Mouse (Mus musculus) midbrain, postnatal 0 days (tissue): ENCODE measurements around the gene Kcnip2. TPM values are rescaled to one million over a fixed set of nuclear protein-coding genes. Genes with fewer than 3 reads are reported as not detected.
A peak's percentile ranks its signal among the peaks of the same experiment; 100 is the strongest.

ENCODE experiments used
- ATAC-seq: fragments of 200-750 bp; cut with Nextera tagmentation; 2 replicates; pipeline ENCODE4 v1.8.0; 2017; ENCODE audit warnings: moderate number of reproducible peaks, mild to moderate bottlenecking, moderate TSS enrichment, moderate library complexity; ENCODE audit not compliant: low FRiP score
- DNase-seq: peaks from one replicate; pipeline ENCODE4 v3.0.0-alpha.2; 2015; ENCODE audit warnings: low spot score
- H3K27ac ChIP-seq: fragments of 300-500 bp; sonication (generic); 2 replicates; pipeline ENCODE4 v1.5.1; 2014; ENCODE audit warnings: low read depth, mild to moderate bottlenecking, low read length, mixed read lengths
- H3K27me3 ChIP-seq: fragments of 300-500 bp; sonication (generic); 2 replicates; pipeline ENCODE4 v1.6.1; 2014; ENCODE audit warnings: low read length, control low read depth, mixed read lengths; ENCODE audit not compliant: insufficient read depth
- H3K36me3 ChIP-seq: fragments of 300-500 bp; sonication (generic); 2 replicates; pipeline ENCODE4 v1.6.1; 2014; ENCODE audit warnings: low read length, control low read depth, mixed read lengths; ENCODE audit not compliant: insufficient read depth
- H3K4me1 ChIP-seq: fragments of 300-500 bp; sonication (generic); 2 replicates; pipeline ENCODE4 v1.6.1; 2014; ENCODE audit warnings: mild to moderate bottlenecking, control low read depth, antibody characterized with exemption, low read length, mixed read lengths; ENCODE audit not compliant: insufficient read depth
- H3K4me2 ChIP-seq: fragments of 300-500 bp; sonication (generic); 2 replicates; pipeline ENCODE4 v1.6.1; 2014; ENCODE audit warnings: low read depth, mild to moderate bottlenecking, low read length, mixed read lengths; ENCODE audit not compliant: poor library complexity, severe bottlenecking
- H3K4me3 ChIP-seq: fragments of 300-500 bp; sonication (generic); 2 replicates; pipeline ENCODE4 v1.5.1; 2014; ENCODE audit warnings: low read depth, mild to moderate bottlenecking, low read length, moderate library complexity
- H3K9ac ChIP-seq: fragments of 300-500 bp; sonication (generic); replicated peaks from 2 replicates; pipeline ENCODE4 v1.6.1; 2014; ENCODE audit warnings: mild to moderate bottlenecking, low read length, moderate library complexity, mixed read lengths; ENCODE audit not compliant: poor library complexity, severe bottlenecking
- H3K9me3 ChIP-seq: fragments of 300-500 bp; sonication (generic); 2 replicates; pipeline ENCODE4 v1.6.1; 2016; ENCODE audit warnings: low read length, control low read depth
- CTCF ChIP-seq: IDR thresholded peaks from 2 replicates; pipeline ENCODE4 v1.5.1; 2016; ENCODE audit warnings: antibody characterized with exemption, mild to moderate bottlenecking
- WGBS: fragments of 180-500 bp; shearing (Covaris S2); extraction: QIAGEN DNeasy Blood & Tissue Kit; methylation state at CpG from one replicate; pipeline ENCODE4 v1.1.7; 2014; 5-methylcytosine and 5-hydroxymethylcytosine counted together
- polyA plus RNA-seq: library from polyadenylated mRNA; unstranded; fragments of >200 nt; fragmentation: Nextera tagmentation; extraction: Ambion mirVana; gene quantifications from 2 replicates; pipeline ENCODE4 v1.2.1, GENCODE M21; 2015
- total RNA-seq: library from RNA; depleted of rRNA; stranded (reverse); fragments of >200 nt; gene quantifications from 2 replicates; pipeline ENCODE4 v1.2.3, GENCODE M21; 2014; rRNA removed

Kcnip2 gene
- 13.7 and 21.2 TPM in 2 replicates for total RNA-seq
- 12.0 and 14.2 TPM in 2 replicates for polyA plus RNA-seq

GRCm38 (mm10) chr19:45815831-45816405 is at the start of gene Kcnip2:
Gene Kcnip2 (minus strand): TSS chr19:45816061.
- TF ChIP-seq CTCF: peak; percentile 63
- no peaks in the 10 kb centered on the region for H3K27me3 ChIP-seq
- H3K4me3 ChIP-seq: peak within 1 kb of the TSS; percentile 48
- peak; percentile 46 for DNase-seq
- peaks cover 6% of the 10 kb centered on the region; the same call in 1 of the 2 replicates for H3K4me1 ChIP-seq
- H3K36me3 ChIP-seq: peaks cover 5% of the 10 kb centered on the region
- no peaks in the 10 kb centered on the region for H3K9me3 ChIP-seq
- WGBS: under 1% methylated on average over 21 of the region's 29 CpGs
- ATAC-seq: peak; percentile 51
- peak within 1 kb of the TSS; percentile 95 for H3K4me2 ChIP-seq
- no peak within 1 kb of the TSS for H3K27ac ChIP-seq
- H3K9ac ChIP-seq: peak within 1 kb of the TSS; percentile 57

DNA sequence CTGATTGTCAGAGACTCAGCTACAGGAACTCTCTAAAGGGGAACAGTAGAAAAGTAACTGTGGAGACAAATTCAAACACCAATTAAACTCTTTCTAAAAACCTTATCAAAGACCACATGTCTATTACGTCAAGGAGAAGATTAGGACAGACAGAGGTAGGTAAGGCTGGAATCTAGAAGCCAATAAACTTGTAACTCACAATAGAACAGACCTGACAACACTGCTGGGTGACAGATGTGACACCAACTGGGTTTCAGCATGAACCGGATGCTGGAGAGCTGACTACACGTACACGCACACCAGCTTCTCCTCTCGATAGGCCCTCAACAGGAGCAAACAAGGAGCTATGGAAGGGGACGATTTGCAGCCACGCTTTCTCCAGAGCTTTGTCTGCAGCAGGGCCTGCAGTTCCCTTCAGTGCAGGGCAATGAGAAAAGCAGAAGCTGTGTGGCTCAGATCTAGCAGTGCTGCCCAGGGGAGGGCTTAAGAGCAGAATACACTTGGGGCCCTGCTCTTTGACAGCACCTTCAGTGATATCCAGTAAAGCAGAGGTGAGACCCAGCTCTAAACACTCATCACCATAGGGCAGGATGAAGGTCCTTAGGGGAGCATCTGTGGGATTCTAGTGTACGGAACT is 39.5 kb upstream of the Kcnip2 start:
- Histone ChIP-seq H3K27ac (no peak overlapping the region), H3K4me2 (no peak overlapping the region), H3K9me3 (no peaks in the 10 kb centered on the region), H3K4me1 (no peaks in the 10 kb centered on the region), H3K36me3 (no peaks in the 10 kb centered on the region), H3K27me3 (no peaks in the 10 kb centered on the region), H3K4me3 (no peak overlapping the region), H3K9ac (no peak overlapping the region)
- no peak for DNase-seq
- 75% methylated on average over 8 of the region's 8 CpGs for WGBS
- TF ChIP-seq CTCF: no peak
- ATAC-seq: no peak

DNA sequence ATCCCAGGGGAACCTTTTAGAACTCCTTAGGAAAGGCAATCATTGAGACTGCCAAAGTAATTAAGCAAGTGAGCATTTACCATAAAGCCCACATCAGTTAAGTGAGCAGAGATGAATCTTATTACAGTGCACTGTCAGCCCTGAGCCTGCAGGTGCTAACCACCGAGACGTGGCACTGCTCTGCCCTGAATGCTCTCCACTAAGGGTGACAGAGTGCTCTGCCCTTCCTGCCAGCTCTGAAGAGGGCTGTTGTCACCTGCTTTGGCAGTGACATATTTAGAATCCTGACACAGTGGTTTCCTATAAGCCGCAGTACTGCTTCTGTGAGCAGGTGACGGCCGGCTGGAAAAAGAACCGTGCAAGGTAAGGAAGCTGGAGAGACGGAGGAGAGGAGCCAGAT is 38.7 kb upstream of the Kcnip2 start:
- Histone ChIP-seq H3K4me3 (no peak overlapping the region), H3K27me3 (no peaks in the 10 kb centered on the region), H3K9me3 (no peaks in the 10 kb centered on the region), H3K27ac (peak overlapping the region; percentile 32; the same call in 1 of the 2 replicates), H3K4me2 (no peak overlapping the region), H3K9ac (no peak overlapping the region), H3K36me3 (no peaks in the 10 kb centered on the region), H3K4me1 (no peaks in the 10 kb centered on the region)
- 73% methylated on average over 7 of the region's 7 CpGs for WGBS
- ATAC-seq (no peak), DNase-seq (peak; percentile 37)
- TF ChIP-seq CTCF: no peak

DNA sequence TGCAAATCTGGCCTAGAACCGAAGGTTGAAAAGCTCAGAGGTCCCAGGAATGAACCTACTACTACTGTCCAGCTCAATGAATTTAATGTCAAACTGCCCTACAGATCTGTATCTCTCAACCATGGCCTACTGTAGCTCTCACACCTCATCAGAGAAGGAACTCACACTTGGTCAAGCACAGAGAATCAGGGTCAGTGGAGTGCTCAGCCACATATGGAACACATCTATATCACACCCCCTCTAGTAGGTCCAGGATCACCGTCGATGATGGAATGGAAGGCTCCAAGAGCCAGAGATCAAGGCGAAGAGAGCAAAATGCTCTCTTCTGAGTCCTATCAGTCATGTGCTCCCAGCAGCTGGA is 31.9 kb upstream of the Kcnip2 start:
- Histone ChIP-seq H3K27ac (no peak overlapping the region), H3K9ac (no peak overlapping the region), H3K4me1 (no peaks in the 10 kb centered on the region), H3K9me3 (no peaks in the 10 kb centered on the region), H3K4me2 (no peak overlapping the region), H3K4me3 (no peak overlapping the region), H3K36me3 (no peaks in the 10 kb centered on the region), H3K27me3 (no peaks in the 10 kb centered on the region)
- TF ChIP-seq CTCF: no peak
- WGBS: 87% methylated on average over 4 of the region's 4 CpGs
- DNase-seq: no peak
- no peak for ATAC-seq

DNA sequence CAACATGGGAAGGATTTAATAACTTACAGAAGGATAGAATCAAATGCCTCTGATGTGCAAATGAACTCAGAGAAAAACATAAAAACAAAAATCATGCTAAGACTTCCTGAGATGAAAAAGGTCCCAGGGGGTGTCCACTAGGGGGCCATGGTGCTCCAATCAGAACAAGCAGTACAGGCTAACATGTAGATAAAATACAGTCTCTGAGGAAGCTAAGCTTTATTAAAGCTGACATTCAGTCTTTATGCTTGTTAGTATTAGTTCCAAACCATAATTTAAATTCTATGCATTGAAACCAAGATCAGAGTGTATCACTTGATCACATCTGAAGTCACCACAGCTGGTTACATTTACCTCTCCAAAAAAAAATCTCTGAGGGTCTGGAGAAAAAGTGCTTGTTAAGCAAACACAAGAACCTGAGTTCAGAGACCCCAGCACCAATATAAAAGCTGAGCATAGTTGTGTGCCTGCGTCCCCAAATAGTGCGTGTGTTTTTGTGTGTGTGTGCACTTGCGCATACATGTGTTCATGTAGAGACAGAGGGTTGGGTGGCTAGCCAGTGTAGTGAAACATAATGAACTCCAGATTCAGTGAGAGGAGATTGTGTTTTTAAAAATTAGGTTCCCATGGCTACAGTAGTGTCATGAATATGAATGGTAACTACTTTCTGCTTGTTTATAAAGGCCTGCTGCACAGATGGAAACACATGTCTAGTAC is 31.3 kb upstream of the Kcnip2 start:
- 90% methylated on average over 3 of the region's 3 CpGs for WGBS
- DNase-seq: no peak
- ATAC-seq: no peak

GRCm38 (mm10) chr19:45844209-45844608 is 28.3 kb upstream of the Kcnip2 start:
- ATAC-seq (no peak), DNase-seq (no peak)
- Histone ChIP-seq H3K4me1 (no peaks in the 10 kb centered on the region), H3K27me3 (no peaks in the 10 kb centered on the region), H3K4me3 (no peak overlapping the region), H3K9me3 (no peaks in the 10 kb centered on the region), H3K27ac (no peak overlapping the region), H3K4me2 (no peak overlapping the region), H3K36me3 (peaks cover 2% of the 10 kb centered on the region; the same call in 1 of the 2 replicates), H3K9ac (no peak overlapping the region)
- WGBS: 35% methylated on average over 3 of the region's 3 CpGs
- TF ChIP-seq CTCF: no peak

More for the DNA sequence above, 31.3 kb upstream of the Kcnip2 start:
- Histone ChIP-seq H3K4me3 (no peak overlapping the region), H3K9me3 (no peaks in the 10 kb centered on the region), H3K4me2 (no peak overlapping the region), H3K9ac (no peak overlapping the region), H3K36me3 (no peaks in the 10 kb centered on the region), H3K27ac (no peak overlapping the region), H3K27me3 (no peaks in the 10 kb centered on the region), H3K4me1 (no peaks in the 10 kb centered on the region)
- TF ChIP-seq CTCF: peak; percentile 59
